Mouse (Mus musculus) yolk sac, embryonic 10.5 days (tissue): ENCODE results near the gene Cyp46a1.
A peak's percentile ranks its signal among the peaks of the same experiment; 100 is the strongest.

Experiments
- DNase-seq: peaks from one replicate; pipeline ENCODE4 v3.0.0-alpha.2; 2017; ENCODE audit warnings: low spot score

The Cyp46a1 gene

DNA sequence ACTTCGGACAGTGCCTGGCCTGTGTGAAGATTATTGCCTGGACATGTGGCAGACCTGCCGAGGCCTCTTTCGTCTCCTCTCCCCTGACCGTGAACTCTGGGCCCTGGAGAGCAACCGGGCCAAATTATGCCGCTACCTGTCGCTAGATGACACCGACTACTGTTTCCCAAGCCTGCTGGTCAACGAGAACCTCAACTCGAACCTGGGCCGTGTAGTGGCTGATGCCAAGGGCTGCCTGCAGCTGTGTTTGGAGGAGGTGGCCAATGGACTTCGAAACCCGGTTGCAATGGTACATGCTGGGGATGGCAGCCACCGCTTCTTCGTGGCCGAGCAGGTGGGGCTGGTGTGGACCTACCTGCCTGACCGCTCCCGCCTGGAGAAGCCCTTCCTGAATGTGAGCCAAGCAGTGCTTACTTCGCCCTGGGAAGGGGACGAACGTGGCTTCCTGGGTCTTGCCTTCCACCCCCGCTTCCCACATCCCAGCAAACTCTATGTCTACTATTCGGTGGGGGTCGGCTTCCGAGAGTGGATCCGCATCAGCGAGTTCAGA is 22.4 kb upstream of the Cyp46a1 start:
- no peak for DNase-seq

DNA sequence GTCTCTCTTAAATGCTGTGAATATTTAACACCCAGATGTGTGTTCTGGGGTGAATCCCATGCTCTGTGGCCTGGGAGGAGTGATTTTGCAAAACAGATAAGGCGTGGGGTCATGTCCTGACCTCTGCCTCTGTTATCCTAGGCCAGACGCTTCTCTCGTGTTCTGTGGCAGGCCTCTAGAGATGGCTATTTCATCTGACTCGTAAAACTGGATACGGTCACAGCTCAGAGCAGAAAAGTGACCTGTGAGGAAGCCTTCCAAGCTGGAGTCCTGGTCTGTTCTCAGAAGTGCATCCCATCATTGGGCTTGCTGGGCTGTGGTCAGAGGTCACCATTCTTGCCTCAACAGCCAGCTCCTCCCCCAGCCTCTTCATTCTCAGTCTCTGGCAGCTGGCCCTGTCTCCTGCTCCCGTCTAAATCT is 21.7 kb upstream of the Cyp46a1 start:
- DNase-seq = peak; percentile 71

- no peak for DNase-seq
Observed at GRCm38 (mm10) chr12:108313244-108313772, 20.9 kb upstream of the Cyp46a1 start.

DNA sequence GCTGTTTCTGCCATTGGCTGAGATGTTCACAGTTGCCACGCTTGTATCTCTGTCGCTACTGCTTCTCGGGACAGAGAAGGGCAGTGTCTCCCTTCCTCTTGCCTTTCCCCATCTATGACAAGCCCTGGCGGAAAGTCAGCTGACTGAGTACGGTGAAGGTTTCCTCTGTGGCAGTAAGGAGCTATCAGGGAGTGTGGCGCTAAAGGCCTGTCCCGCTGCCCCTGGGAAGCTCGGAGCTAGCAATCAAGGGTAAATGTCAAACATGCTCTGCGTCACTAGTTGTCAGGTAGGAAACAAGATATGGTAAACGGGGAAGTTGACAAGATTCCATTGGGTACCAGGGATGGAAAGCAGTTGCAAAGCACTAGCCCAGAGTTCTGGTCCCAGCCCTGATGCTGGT is 18.4 kb upstream of the Cyp46a1 start:
- no peak for DNase-seq

- DNase-seq = no peak
Observed at GRCm38 (mm10) chr12:108316655-108317054, 17.5 kb upstream of the Cyp46a1 start.

DNA sequence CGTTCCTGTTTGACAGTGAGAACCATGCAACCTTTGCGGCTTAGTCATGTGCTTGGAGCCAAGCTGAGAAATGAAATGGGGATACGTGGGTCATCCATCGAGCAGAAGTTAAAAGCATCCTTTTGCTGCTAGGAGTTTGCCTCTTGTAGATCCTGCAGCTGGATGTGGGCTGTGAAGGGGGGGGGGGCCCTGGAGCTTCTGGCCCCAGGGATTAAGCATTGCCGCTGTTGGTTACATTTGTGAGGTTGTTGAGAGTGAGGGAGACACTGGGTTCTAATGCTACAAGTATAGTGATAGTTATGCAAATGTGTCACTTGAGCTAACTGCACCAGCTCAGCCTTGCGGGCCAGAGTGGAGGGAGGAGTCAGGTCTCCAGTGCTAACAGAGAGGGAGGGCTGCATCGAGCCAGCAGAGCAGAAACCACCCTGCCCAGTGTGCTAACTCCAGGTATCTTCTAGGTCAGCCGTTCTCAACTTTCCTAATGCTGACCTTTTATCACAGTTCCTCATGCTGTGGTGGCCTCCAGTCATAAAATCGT is 16.9 kb upstream of the Cyp46a1 start:
- no peak for DNase-seq

DNA sequence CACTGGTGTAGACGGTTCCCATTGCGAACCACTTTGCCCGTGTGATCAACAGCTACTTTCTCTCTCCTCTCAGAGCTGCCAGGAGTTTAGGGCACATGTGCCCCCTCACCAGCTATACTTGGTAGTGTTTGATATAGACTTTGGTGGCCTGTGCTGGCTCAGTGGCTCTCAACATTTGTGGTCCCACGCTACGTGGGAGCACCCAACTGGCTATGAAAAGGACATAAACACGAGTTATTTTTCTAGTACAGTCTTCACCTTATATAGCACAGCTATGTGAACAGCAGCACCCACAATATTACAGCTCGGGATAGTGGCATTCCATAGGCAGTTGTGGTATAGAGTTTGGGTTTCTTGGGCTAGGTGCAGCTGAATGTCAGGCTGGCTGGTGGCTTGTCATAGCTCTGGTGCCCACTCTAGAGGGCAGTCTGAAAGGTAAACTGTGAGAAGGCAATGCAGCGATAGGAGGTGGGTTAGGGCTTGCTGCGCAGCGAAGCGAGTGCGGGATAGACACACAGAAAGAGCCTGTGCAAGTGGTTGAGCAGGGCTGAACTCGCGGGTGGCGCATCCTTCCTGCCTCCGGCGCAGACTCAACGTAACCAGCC is 16.3 kb upstream of the Cyp46a1 start:
- no peak for DNase-seq

DNA sequence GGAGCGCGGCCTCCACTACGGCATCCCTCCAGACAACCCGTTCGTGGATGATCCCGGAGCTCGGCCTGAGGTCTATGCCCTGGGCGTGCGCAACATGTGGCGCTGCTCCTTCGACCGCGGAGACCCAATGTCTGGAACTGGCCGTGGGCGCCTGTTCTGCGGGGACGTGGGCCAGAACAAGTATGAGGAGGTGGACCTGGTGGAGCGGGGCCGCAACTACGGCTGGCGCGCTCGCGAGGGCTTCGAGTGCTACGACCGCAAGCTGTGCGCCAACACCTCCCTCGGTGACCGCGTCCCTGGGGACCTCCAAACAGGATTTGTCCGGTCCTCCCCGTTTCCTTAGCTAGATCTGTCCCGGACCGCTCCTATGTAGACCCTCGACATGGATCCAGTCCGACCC is 15.7 kb upstream of the Cyp46a1 start:
- DNase-seq = no peak

GRCm38 (mm10) chr12:108320096-108320495 is 14.1 kb upstream of the Cyp46a1 start:
- DNase-seq = no peak

DNA sequence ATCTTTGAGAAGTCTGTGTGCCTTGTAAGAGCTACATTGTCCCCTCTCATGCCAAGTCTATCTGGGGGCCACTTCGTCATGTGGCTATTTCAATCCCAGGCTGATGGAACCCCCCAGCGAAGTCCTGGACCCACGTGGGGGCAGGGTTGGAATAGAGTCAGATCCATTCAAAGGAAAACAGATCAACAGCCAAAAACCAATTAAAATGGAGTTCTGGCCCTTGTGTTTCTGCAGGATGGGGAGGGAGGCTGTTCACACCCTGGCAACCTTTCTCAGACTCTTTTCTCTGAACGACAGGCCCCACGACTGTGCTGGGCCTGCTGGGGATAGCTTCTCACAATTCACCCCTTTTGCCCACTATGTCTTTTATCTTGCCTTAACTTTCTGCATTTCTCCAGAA is 7.8 kb upstream of the Cyp46a1 start:
- no peak for DNase-seq

- DNase-seq = no peak
Observed at GRCm38 (mm10) chr12:108327889-108328491, 6.2 kb upstream of the Cyp46a1 start.

GRCm38 (mm10) chr12:108333056-108333455 is 1.1 kb upstream of the Cyp46a1 start:
- DNase-seq = peak; percentile 81

- no peak for DNase-seq
Observed at GRCm38 (mm10) chr12:108333481-108333882, 699 bp upstream of the Cyp46a1 start.

DNA sequence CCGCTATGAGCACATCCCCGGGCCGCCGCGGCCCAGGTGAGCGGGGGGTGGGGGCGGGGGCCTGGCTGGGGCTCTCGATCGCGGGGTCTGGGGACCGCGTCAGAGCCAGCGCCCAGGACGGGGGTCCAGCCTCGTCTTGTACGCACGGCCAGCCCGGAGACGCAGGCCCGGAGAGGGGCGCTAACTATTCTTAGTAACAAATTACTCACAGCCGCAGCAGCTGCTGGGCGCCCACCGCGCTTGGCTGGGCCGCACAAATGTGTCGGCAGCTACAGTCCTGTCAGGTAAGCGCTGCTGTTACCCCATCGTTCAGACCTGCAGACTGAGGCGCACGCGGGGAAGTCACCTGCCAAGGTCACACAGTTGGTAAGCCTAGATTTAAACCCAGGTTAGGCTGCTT is 348 bp downstream of the Cyp46a1 start:
- DNase-seq = no peak

- peak; percentile 52 for DNase-seq
Observed at GRCm38 (mm10) chr12:108338572-108339190, 4.5 kb downstream of the Cyp46a1 start.

DNA sequence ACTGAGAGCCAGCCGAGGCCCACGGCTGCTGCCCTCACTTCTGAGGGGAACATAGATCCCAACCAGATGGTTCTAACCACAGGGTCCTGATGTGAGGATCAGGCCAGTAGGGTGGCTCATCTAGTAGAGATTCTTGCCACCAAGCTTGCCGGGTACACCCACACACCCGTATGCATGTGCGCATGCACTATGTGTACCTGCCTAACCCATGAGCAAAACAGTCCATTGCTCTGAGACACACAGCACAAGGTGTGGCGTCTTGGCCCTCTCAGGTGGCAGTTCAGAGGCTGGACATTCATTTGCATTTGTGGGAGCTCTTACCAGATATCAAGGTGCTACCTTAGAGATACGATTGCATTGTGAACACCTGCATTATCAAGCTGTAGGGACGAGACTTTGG is 14.0 kb downstream of the Cyp46a1 start:
- DNase-seq = no peak

DNA sequence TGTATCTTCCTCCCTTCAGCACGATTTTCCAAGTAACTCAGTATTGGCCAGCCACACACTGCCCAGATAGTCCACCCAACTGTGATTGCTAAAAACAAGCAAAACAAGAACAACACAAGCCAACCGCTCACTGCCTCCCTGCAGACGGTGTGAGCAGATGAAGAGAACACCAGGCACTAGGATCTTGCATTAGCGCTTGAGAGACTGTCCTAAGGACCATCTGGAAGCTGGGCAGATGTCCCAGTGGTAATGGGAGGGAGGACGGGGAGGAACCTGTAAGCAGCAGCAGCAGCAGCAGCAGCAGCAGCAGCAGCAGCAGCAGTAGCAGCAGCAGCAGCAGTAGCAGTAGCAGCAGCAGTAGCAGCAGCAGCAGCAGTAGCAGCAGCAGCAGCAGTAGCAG is 14.8 kb downstream of the Cyp46a1 start:
- no peak for DNase-seq

DNA sequence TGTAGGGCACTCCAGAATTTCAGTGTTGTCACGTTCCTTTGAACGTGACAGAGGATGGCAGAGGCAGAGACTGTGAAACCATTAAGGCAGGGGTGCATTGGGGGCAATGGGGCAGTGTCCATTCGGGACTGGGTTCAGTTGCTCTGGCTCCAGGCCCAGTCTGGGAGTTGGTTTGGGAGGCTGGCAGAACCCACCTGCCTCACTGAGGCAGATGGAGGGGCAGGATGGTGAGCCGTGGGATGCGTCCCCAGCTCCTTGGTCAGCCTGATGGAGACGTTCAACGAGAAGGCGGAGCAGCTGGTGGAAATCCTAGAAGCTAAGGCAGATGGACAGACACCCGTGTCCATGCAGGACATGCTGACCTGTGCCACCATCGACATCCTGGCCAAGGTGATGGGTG is 16.8 kb downstream of the Cyp46a1 start:
- DNase-seq = no peak

- DNase-seq = no peak
Observed at GRCm38 (mm10) chr12:108352371-108353136, 18.4 kb downstream of the Cyp46a1 start.

- DNase-seq = no peak
Observed at GRCm38 (mm10) chr12:108354284-108354683, 20.1 kb downstream of the Cyp46a1 start.

DNA sequence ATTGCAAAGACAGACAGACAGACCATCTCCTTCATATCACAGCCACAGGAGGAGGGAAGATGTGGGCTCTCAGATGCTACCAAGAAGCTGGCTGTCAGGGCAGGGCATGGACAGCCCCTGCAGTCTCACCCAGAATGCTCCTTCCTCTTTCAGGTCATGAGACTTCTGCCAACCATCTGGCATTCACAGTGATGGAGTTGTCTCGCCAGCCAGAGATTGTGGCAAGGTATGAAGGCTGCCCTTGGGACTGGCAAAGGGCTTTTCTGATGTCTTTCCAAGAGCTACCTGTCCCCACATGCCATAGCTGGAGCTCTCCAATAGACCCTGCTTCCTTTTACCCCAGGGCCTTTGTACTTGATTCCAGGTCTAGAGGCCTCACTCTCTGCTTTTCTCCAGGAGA is 21.1 kb downstream of the Cyp46a1 start:
- no peak for DNase-seq

DNA sequence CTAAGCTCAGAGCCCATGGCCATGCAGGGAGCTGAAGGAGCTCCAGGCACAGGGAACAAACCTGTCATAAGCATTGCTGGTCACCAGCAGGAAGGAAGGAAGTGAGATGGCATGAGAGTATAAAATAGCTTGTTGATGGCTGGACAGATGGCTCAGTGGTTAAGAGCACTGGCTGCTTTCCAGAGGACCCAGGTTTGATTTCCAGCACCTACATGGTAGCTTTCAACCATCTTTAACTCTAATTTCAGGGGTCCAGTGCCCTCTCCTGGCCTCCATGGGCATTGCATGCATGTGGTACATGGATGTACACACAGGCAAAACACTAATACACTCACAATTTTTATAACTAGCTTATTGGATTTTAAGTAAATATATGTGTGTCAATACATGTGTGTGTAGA is 21.8 kb downstream of the Cyp46a1 start:
- DNase-seq = no peak
